Mouse (Mus musculus) megakaryocyte, embryonic 14.5 days (primary cell): ENCODE results near the gene Lrrd1.

Experiments used
- FLI1 ChIP-seq: IDR thresholded peaks from 2 replicates; pipeline ENCODE4 v1.6.1; 2012; ENCODE audit warnings: low read length, inconsistent platforms, mixed read lengths
- GATA1 ChIP-seq: IDR thresholded peaks from 3 replicates; pipeline ENCODE4 v1.6.1; 2012; ENCODE audit warnings: mixed read lengths, low read length, inconsistent platforms, borderline replicate concordance

- TF ChIP-seq GATA1 (no peak), FLI1 (0 out of 2 replicates have a peak, but pooled peaks have one; percentile 23)
These were observed 42.3 kb upstream of the Lrrd1 start, which contains the start of the genes Ankib1 and Krit1 for GRCm38 (mm10) chr5:3802433-3803291.
